Mouse (Mus musculus) lung, postnatal 14 days (tissue): ENCODE data around the gene Odr4.

ENCODE experiments used
- DNase-seq: peaks from one replicate; pipeline ENCODE4 v3.0.0; 2021

Gene Odr4

GRCm38 (mm10) chr1:150392638-150393487 lies at the start of gene Odr4, which contains the start of gene Tpr:
Gene Odr4 (minus strand): TSS chr1:150393080.
Gene Tpr (plus strand): TSS chr1:150392838.
- DNase-seq: peak; percentile 99

DNA sequence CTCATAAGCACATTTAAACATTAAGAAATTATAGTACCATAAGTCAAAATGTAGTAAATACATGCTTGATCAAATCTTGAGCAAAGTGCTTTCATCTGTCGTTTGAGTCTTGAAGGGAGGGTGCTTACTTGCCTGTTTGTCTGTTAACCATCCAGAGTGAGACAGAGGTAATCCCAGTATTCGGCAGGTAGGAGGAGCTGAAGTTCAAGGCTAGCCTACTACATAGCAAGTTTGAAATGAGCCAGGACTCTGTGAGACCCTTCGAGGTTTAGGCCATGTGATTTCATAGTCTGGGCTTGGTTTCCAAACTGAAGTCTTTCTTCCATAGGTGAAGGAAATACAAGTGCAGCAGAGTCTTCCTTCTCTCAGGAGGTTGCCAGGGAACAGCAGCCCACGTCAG lies 48.9 kb upstream of the Odr4 start:
- no peak for DNase-seq

DNA sequence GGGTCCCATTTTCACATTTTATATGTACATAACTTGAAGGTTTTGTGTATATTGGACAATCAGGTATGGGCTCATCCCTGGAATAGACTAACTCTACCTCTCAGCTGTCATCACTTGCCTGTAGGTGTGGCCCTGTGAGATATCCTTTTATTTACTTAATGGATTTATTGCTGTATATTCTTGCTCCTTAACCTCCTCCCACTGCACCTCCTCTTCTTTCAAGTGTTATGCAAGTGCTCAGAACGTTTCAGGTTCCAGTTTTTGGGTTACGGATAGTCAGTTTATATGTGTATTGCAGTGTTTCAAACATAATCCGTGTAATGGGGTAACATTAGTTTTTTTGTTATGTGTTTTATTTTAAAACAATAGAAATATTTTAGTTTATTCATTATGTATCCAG lies 45.8 kb upstream of the Odr4 start:
- DNase-seq: no peak

DNA sequence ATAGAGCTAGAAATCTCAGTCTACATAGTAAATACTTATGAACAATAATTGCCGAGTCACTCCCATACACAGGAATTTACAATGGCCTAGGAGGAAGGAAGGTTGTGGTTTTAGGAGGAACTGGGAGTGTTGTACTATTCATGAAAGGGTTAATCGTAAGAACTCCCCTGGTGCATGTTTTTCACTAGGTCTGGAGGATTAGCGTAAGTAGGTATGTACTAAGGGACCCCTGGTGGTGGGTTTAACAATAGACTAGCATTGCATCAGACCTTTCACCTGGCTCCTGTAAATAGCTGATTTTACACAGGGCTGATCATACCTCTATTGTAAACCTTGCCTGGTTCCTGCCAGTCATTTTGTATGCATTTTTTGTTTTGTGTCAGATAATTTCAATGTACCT lies 33.3 kb upstream of the Odr4 start:
- DNase-seq: no peak

- no peak for DNase-seq
Measured at GRCm38 (mm10) chr1:150425665-150426064, 32.8 kb upstream of the Odr4 start.

DNA sequence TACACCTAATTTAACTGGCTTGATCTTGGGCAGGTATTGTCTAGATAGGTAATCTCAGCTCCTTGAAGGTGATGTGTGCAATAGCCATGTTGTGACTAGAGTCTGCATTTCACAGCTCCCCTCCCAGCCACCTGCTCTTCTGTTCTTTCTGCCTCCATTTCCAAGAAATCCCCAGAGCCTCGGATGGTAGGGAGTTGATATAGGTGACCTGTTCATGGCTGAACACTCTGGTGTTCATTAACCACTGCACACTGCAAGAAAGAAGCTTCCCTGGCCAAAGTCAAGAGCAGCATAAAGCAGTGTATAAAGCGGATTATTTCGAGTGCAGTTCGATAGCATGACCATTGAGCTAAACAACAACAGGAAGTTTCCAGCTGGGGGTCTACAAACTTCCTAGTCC lies 25.5 kb upstream of the Odr4 start:
- no peak for DNase-seq

DNA sequence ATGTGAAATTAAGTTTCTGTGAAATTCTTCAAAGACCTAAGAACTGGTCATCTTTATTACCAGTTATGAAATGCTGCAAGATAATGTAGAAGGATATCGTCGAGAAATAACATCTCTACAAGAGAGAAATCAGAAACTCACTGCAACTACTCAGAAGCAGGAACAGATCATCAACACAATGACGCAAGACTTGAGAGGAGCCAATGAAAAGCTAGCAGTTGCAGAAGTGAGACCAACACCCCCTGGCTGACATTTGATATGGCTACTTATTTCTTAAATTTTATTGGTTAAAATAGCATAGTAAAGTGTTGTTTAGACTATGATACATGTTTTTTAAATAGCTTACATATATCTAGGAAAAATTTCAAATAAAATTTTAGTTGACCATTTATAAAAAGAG lies 23.1 kb upstream of the Odr4 start:
- DNase-seq: no peak

- no peak for DNase-seq
Measured at GRCm38 (mm10) chr1:150409996-150410395, 17.1 kb upstream of the Odr4 start.

DNA sequence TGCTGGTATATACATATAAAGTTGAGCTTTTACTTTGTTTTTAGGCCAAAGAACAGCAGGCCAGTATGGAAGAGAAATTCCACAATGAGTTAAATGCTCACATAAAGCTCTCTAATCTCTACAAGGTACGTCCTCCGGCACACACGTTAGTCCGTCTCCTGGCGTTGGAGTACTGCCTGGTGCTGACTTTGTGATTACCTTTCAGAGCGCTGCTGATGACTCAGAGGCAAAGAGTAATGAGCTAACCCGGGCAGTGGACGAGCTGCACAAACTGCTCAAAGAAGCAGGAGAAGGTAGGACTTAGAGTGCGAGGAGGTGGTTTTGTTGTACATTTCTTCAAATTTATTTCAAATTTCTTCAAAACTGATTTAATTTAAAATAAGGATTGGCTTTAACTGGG lies 14.4 kb upstream of the Odr4 start:
- DNase-seq: no peak

DNA sequence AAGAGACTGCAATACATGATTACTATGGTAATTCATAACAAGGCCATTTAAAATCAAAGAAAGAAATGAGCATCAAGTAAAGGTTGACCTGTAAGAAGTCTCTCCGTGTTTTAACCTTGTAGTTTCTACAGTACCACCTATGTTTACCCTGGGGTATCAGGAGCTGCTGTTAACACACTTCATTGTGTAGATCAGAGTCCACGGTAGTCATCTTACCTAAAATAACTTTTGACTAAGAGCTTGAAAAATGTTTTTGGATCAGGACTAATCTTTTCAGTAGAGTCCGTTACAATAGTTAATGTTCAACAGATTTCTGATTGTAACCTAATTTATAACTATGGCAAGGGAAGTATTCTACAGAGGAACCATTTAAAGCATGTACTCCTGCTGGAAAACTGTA lies 11.7 kb upstream of the Odr4 start:
- no peak for DNase-seq

GRCm38 (mm10) chr1:150403914-150404313 lies 11.0 kb upstream of the Odr4 start:
- DNase-seq: no peak

GRCm38 (mm10) chr1:150396001-150396400 lies 3.1 kb upstream of the Odr4 start:
- no peak for DNase-seq

- no peak for DNase-seq
Measured at GRCm38 (mm10) chr1:150393488-150393852, 590 bp upstream of the Odr4 start.

DNA sequence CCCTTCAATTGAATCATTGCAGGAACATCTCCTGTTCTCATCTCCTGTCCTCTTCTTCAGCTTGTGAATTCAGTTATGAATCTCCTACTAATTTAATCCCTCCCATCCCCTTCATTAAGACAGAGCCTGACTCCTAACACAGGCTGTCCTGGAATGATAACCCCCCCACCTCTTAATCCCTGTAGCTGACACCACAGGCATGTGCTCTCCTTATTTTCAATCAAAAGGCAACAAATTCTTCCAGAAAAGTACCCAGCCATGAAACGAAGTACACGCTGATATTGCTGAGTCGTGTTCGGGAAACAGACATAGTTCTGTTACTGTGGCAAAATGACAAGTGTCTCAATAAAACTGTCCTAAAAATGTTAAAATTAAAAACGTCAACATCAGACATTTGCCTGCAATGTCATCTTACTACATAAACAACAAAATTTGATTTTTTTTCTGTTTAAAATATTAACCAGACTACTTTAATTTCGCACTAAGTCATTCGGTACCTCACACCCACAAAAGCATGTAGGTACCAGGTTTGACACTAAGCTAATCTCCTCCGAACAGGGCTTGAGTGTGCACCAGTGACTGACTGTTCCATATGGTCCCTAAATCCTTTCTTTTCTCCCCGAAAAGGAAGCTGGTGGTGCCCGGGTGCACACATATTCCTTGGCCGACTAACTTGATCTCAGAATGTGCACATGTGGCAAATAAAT lies 796 bp downstream of the Odr4 start:
- DNase-seq: no peak

DNA sequence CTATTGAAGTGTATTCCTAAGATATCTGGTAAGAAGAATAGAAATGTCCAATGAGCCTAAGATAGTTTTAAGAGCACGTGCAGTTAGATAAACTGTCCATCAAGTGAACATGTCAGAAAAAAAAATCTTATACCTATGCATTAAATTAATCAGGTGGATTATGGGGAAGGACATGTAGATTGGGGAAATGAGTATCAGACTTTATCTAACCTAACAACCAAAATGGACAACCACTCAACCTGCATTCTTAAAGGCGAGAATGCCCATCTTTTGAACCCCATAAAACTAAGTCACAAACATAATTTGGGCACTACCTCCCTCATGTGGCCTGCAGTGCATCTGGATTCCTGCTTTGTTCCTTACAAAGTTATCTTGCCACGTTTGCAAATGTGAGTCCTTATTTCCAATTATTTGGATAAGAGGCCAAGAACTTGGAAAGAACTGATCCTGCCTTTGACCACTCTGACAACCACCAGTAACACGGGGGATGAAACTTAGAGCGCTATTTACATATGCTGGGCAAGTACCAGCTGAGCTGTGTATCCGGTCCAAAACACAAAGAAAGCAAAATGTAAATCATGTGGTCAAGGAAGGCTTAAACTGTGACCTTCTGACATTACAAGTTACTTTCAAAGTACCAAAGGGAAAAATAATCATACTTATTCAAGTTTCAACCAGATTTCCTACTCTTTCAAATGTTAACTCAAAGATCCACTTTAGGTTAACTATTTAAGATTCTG lies 3.3 kb downstream of the Odr4 start:
- DNase-seq: no peak

DNA sequence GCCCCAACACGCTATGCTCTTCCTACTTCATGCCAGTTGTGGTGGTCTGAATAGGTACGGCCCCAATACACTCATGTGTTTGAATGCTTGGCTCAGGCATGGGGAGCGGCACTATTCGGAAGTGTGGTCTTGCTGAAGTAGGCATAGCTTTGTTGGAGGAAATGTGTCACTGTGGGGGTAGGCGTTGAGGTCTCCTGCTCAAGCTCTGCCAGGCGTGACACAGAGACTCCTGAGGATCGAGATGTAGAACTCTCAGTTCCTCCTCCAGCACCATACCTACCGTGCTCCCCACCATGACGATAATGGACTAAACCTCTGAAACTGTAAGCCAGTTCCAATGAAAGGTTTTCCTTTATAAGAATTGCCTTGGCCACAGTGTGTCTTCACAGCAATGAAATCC lies 5.3 kb downstream of the Odr4 start:
- no peak for DNase-seq

GRCm38 (mm10) chr1:150384138-150384537 lies 8.7 kb downstream of the Odr4 start:
- DNase-seq: no peak

DNA sequence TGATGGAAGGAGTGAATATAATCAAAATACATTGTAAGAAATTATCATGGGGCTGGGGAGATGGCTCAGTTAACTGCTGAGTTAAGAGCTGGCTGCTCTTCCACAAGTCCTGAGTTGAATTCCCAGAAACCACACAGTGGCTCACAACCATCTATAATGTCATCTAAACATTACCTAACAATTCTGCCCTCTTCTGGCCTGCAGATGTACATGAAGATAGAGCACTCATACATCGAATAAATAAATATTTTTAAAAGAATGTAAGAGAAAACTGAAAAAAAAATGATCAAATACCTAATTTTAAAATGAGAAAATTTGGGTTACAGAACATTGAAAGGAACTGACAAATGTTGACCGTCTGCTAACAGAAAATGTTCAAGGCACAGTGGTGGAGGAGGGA lies 18.6 kb downstream of the Odr4 start:
- no peak for DNase-seq

GRCm38 (mm10) chr1:150372895-150373294 lies 20.0 kb downstream of the Odr4 start:
- DNase-seq: no peak

GRCm38 (mm10) chr1:150360864-150361263 lies 32.0 kb downstream of the Odr4 start:
- DNase-seq: no peak

GRCm38 (mm10) chr1:150335111-150335510 lies 57.8 kb downstream of the Odr4 start:
- no peak for DNase-seq

DNA sequence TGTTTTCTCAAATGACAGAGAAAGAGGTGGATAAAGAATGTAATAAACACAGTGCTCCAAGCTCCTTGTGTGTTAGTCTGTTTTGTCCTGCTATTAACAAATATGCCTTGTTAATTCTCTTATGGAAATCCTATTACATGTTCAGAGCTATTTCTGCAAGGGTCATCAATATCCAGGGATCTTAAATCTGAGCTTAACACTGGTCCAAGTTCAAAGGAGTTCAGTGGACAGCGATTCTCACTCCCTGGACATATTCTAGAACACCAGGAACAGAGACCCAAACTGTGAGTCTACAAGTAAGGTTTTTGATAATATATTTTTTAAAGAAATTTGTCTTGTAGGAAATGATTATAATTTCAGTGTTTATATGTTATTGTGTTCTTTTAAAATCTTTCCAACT lies 73.7 kb downstream of the Odr4 start, which contains the start of gene Pdc:
TSS of gene Pdc (plus strand) at position 213 of the 400 bp plus-strand sequence.
- DNase-seq: no peak
